ENCODE assay signal across 22 mouse cellular contexts in the genomic region with DNA sequence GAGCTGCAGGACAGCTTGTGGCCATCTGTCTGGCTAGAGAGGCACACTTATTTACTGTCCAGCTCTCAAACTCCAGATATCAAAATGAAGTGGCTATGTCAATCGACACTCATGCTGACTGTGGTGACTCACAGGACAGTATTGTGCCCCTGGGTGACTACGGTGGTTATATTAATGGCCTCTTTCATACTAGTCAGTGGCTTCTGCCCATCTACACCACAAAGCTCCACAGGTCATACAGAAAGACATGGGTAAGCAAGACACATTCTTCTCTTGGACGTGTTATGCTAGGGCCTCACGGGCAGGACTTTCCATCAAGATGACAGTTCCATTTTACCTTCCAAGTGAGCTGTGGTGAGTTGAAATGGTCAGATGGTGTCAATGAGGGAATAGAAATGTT.
A peak's percentile ranks its signal among the peaks of the same experiment; 100 is the strongest.
DNase-seq lines count a peak whose midpoint lies in the region; ATAC-seq and TF ChIP-seq lines count a peak whose summit lies in the region.
"Had no signal": no experiment of that assay in that cellular context is flagged by ENCODE, and none has a peak within 500 bp of the region (broad histone marks: within the 10 kb centered on the region; RNA-seq: fewer than 3 reads in every experiment).

No protein-coding gene starts in this region.

- 81% methylated on average over 4 of the region's 4 CpGs for WGBS in limb, embryonic 15.5 days
- WGBS in limb, embryonic 10.5 days: 84% methylated on average over 4 of the region's 4 CpGs
- 91% methylated on average over 4 of the region's 4 CpGs for WGBS in forebrain, embryonic 11.5 days

- no peaks in the 10 kb centered on the region for H3K36me3 ChIP-seq in limb, embryonic 15.5 days
- no peaks in the 10 kb centered on the region for H3K36me3 ChIP-seq in limb, embryonic 10.5 days
- no peaks in the 10 kb centered on the region for H3K36me3 ChIP-seq in forebrain, embryonic 11.5 days (ENCODE audit: control insufficient read depth, insufficient read depth, low read length)
- H3K36me3 ChIP-seq: heart, embryonic 13.5 days; hindbrain, embryonic 12.5 days; hindbrain, embryonic 15.5 days had no signal

- peak overlapping the region; percentile 71 for H3K27ac ChIP-seq in gastrocnemius, adult 2 months
- H3K27ac ChIP-seq in limb, embryonic 15.5 days: peak overlapping the region; percentile 28
- no peak overlapping the region for H3K27ac ChIP-seq in limb, embryonic 10.5 days
- H3K27ac ChIP-seq in forebrain, embryonic 11.5 days (ENCODE audit: low read depth, low read length): no peak overlapping the region
- H3K27ac ChIP-seq: forebrain, embryonic 13.5 days; heart, embryonic 13.5 days; hindbrain, embryonic 12.5 days; hindbrain, embryonic 15.5 days had no signal

- H3K9me3 ChIP-seq in limb, embryonic 15.5 days: no peaks in the 10 kb centered on the region
- H3K9me3 ChIP-seq in limb, embryonic 10.5 days (replicated peaks): no peaks in the 10 kb centered on the region
- H3K9me3 ChIP-seq in forebrain, embryonic 11.5 days (ENCODE audit: control insufficient read depth, low read length): no peaks in the 10 kb centered on the region
- H3K9me3 ChIP-seq: forebrain, embryonic 13.5 days; heart, embryonic 13.5 days; hindbrain, embryonic 12.5 days; hindbrain, embryonic 15.5 days had no signal

- peaks cover 19% of the 10 kb centered on the region for H3K4me1 ChIP-seq in limb, embryonic 15.5 days
- H3K4me1 ChIP-seq in limb, embryonic 10.5 days: peaks cover 13% of the 10 kb centered on the region
- H3K4me1 ChIP-seq in forebrain, embryonic 11.5 days (replicated peaks; ENCODE audit: control insufficient read depth, insufficient read depth, low read length): no peaks in the 10 kb centered on the region
- H3K4me1 ChIP-seq: forebrain, embryonic 13.5 days; hindbrain, embryonic 15.5 days had no signal

- no peak overlapping the region for H3K9ac ChIP-seq in limb, embryonic 15.5 days
- no peak overlapping the region for H3K9ac ChIP-seq in forebrain, embryonic 11.5 days (ENCODE audit: low read length)
- H3K9ac ChIP-seq: forebrain, embryonic 13.5 days; heart, embryonic 13.5 days; hindbrain, embryonic 12.5 days; hindbrain, embryonic 15.5 days had no signal

- H3K27me3 ChIP-seq in limb, embryonic 15.5 days: no peaks in the 10 kb centered on the region
- H3K27me3 ChIP-seq in limb, embryonic 10.5 days (ENCODE audit: low read depth, poor library complexity, severe bottlenecking): no peaks in the 10 kb centered on the region
- H3K27me3 ChIP-seq in forebrain, embryonic 11.5 days (ENCODE audit: control insufficient read depth, insufficient read depth, low read length): no peaks in the 10 kb centered on the region
- H3K27me3 ChIP-seq: forebrain, embryonic 13.5 days; heart, embryonic 13.5 days; hindbrain, embryonic 12.5 days; hindbrain, embryonic 15.5 days had no signal

- DNase-seq in gastrocnemius, adult 2 months: no peak
- no peak for DNase-seq in gastrocnemius, postnatal 10 days
- no peak for DNase-seq in limb, embryonic 10.5 days (ENCODE audit: low spot score)
- peak; percentile 40 for DNase-seq in NIH3T3 (ENCODE audit: low read depth)
- DNase-seq in lung, postnatal 36 days: no peak
- no peak for DNase-seq in forebrain, embryonic 11.5 days (ENCODE audit: low spot score)
- DNase-seq: adrenal gland, adult 2 months; adrenal gland, postnatal 14 days; cerebellum, adult 11 months; cerebellum, adult 8-10 months; cerebellum, postnatal 36 days; embryo, embryonic 11 days; gastrocnemius, postnatal 36 days; kidney, adult 2 months had no signal

- no peak for ATAC-seq in limb, embryonic 15.5 days (ENCODE audit: insufficient number of reproducible peaks, low FRiP score, low TSS enrichment, low read depth)
- no peak for ATAC-seq in forebrain, embryonic 11.5 days (replicated peaks; ENCODE audit: low FRiP score)
- ATAC-seq: forebrain, embryonic 13.5 days; forebrain, embryonic 16.5 days; intestine, postnatal 0 days had no signal

- TF ChIP-seq CTCF in gastrocnemius, adult 2 months (IDR thresholded peaks at IDR 0.05): no peak

- H3K4me2 ChIP-seq in limb, embryonic 15.5 days: no peak overlapping the region
- H3K4me2 ChIP-seq in forebrain, embryonic 11.5 days (ENCODE audit: low read depth, low read length, severe bottlenecking): no peak overlapping the region
- H3K4me2 ChIP-seq: forebrain, embryonic 13.5 days; heart, embryonic 13.5 days; hindbrain, embryonic 12.5 days; hindbrain, embryonic 15.5 days had no signal

- no peak overlapping the region for H3K4me3 ChIP-seq in gastrocnemius, adult 2 months
- H3K4me3 ChIP-seq in limb, embryonic 15.5 days: no peak overlapping the region
- no peak overlapping the region for H3K4me3 ChIP-seq in limb, embryonic 10.5 days
- H3K4me3 ChIP-seq in forebrain, embryonic 11.5 days (ENCODE audit: low read depth, low read length): no peak overlapping the region
- H3K4me3 ChIP-seq: erythroblast, embryonic 14.5 days; forebrain, embryonic 13.5 days; heart, embryonic 13.5 days; hindbrain, embryonic 12.5 days; hindbrain, embryonic 15.5 days had no signal

- intact Hi-C loops in gastrocnemius, adult 2 months (cut with DNase I): no loop called here

Comparison
In these comparisons a context has a peak if more than half of its experiments do, and no peak if none do; other contexts are left out.
1. H3K27ac ChIP-seq: peak in gastrocnemius, adult 2 months (single experiment) and limb, embryonic 15.5 days (single experiment); none in limb, embryonic 10.5 days (single experiment) and forebrain, embryonic 11.5 days (single experiment).